Mouse (Mus musculus) intestine, postnatal 0 days (tissue): Measurements from ENCODE around the gene Lrrc47. TPM values are rescaled to one million over a fixed set of nuclear protein-coding genes. Genes with fewer than 3 reads are reported as not detected.

ENCODE experiments used
- ATAC-seq: fragments of 200-750 bp; cut with Nextera tagmentation; 2 replicates; pipeline ENCODE4 v1.8.0; 2017; ENCODE audit warnings: mild to moderate bottlenecking, moderate TSS enrichment, moderate library complexity
- H3K27ac ChIP-seq: fragments of 300-500 bp; sonication (generic); 2 replicates; pipeline ENCODE4 v1.5.1; 2014; ENCODE audit warnings: mild to moderate bottlenecking, low read depth, low read length, moderate library complexity
- H3K27me3 ChIP-seq: fragments of 300-500 bp; sonication (generic); replicated peaks from 2 replicates; pipeline ENCODE4 v1.6.1; 2014; ENCODE audit warnings: low read length, mixed read lengths; ENCODE audit not compliant: control insufficient read depth, insufficient read depth
- H3K36me3 ChIP-seq: fragments of 300-500 bp; sonication (generic); 2 replicates; pipeline ENCODE4 v1.6.1; 2014; ENCODE audit warnings: mild to moderate bottlenecking, moderate library complexity; ENCODE audit not compliant: control insufficient read depth, insufficient read depth
- H3K4me1 ChIP-seq: fragments of 300-500 bp; sonication (generic); replicated peaks from 2 replicates; pipeline ENCODE4 v1.6.1; 2014; ENCODE audit warnings: antibody characterized with exemption, low read length, mixed read lengths; ENCODE audit not compliant: control insufficient read depth, insufficient read depth
- H3K4me2 ChIP-seq: fragments of 300-500 bp; sonication (generic); replicated peaks from 2 replicates; pipeline ENCODE4 v1.6.1; 2014; ENCODE audit warnings: low read depth, mild to moderate bottlenecking, moderate library complexity
- H3K4me3 ChIP-seq: fragments of 300-500 bp; sonication (generic); 2 replicates; pipeline ENCODE4 v1.5.1; 2014; ENCODE audit warnings: low read depth, low read length
- H3K9ac ChIP-seq: fragments of 300-500 bp; sonication (generic); 2 replicates; pipeline ENCODE4 v1.6.1; 2014; ENCODE audit warnings: mild to moderate bottlenecking, low read depth, low read length
- H3K9me3 ChIP-seq: fragments of 300-500 bp; sonication (generic); 2 replicates; pipeline ENCODE4 v1.6.1; 2016; ENCODE audit warnings: mixed run types; ENCODE audit not compliant: control insufficient read depth
- CTCF ChIP-seq: sonication (generic); IDR thresholded peaks from 2 replicates; pipeline ENCODE4 v1.5.1; 2016; ENCODE audit warnings: low read depth, mild to moderate bottlenecking, control low read depth, antibody characterized with exemption, moderate library complexity
- WGBS: fragments of 180-500 bp; shearing (Covaris S2); extraction: QIAGEN DNeasy Blood & Tissue Kit; methylation state at CpG from one replicate; pipeline ENCODE4 v1.1.7; 2014; 5-methylcytosine and 5-hydroxymethylcytosine counted together
- polyA plus RNA-seq: library from polyadenylated mRNA; unstranded; fragments of >200 nt; fragmentation: Nextera tagmentation; extraction: Ambion mirVana; gene quantifications from 2 replicates; pipeline ENCODE4 v1.2.1, GENCODE M21; 2015

Gene Lrrc47
- polyA plus RNA-seq, 1 experiment from 2014 or later, result 13.1 TPM

DNA sequence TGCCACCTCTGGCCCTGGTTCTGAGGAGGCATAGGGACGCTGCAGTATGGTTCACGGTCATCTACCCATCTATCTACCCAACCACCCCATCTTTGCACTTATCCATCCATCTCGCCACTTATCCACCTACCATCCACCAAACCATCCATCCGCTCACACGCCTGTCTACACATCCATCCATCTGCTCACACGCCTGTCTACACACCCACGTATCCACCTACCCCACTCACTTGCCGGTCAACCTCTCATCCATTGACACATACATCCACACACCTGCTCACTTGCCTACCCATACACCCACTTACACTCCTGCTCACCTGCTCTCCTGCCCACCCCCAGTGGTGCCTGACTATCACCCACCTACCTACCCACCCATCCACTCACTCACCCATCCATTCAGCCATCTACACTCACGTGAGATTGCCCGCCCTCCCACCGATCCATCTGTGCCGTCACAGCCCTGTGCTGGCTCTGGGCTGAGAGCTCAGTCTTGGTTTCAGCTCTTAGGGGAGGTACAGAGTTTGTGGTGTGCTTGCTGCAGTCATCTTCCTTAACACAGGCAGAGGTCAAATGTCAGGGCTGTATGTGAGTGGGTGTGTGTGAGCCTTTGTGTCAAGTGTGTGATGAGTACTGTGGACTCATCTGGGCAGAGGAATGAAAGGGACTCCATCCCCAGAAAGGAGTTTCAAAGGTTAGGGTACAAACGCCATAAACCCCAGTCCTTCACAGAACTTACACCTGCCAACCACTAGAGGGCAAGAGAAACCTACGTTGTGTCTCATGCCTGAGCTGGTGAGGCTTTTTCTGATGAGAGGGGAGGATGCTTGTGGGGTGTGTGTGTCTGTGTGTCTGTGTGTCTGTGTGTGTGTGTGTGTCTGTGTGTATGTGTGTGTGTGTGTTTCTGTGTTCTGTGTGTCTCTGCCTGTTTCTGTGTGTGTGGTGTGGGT, 53.6 kb downstream of the Lrrc47 start:
- WGBS, result 61% methylated on average over 14 of the region's 14 CpGs
- H3K9me3 ChIP-seq, result no peaks in the 10 kb centered on the region
- peak; percentile 95 for TF ChIP-seq CTCF
- no peak overlapping the region for H3K4me2 ChIP-seq
- H3K4me1 ChIP-seq, result no peaks in the 10 kb centered on the region
- peak; percentile 41; the same call in 1 of the 2 replicates for ATAC-seq
- no peak overlapping the region for H3K9ac ChIP-seq
- no peak overlapping the region for H3K4me3 ChIP-seq
- H3K27ac ChIP-seq, result no peak overlapping the region
- H3K36me3 ChIP-seq, result no peaks in the 10 kb centered on the region
- no peaks in the 10 kb centered on the region for H3K27me3 ChIP-seq

DNA sequence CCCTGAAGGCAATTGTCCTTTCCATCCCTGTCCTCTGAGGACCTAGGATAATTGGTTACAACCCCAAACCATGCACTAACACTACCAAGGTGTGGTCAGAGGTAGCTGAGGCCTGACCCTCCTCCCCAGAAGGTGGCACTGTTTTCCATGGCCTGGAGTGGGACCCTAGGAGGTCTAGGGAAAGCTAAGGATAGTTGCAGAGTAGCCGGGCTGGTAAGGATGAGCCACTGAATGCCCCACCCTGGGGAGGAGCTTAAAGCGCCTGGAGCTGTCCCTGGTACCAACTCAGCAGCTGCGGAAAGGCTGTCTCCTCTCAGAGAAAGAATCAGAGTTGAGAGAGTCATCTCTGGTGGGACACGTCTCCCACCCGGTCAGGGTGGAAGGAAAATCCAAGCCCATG, 59.4 kb downstream of the Lrrc47 start:
- no peak overlapping the region for H3K4me3 ChIP-seq
- H3K9me3 ChIP-seq, result no peaks in the 10 kb centered on the region
- H3K36me3 ChIP-seq, result no peaks in the 10 kb centered on the region
- no peak overlapping the region for H3K4me2 ChIP-seq
- no peak for ATAC-seq
- H3K27ac ChIP-seq, result no peak overlapping the region
- whole genome bisulfite sequencing, result 1% methylated on average over 5 of the region's 5 CpGs
- H3K4me1 ChIP-seq, result no peaks in the 10 kb centered on the region
- peak; percentile 52 for TF ChIP-seq CTCF
- no peak overlapping the region for H3K9ac ChIP-seq
- H3K27me3 ChIP-seq, result peaks cover 17% of the 10 kb centered on the region

Other genes starting within 250 kb of the Lrrc47 start
- 60.8 and 62.6 TPM in 2 replicates for gene A430005L14Rik, start 54.5 kb upstream of the Lrrc47 start, polyA plus RNA-seq
- gene Dffb, start 36.6 kb upstream of the Lrrc47 start, polyA plus RNA-seq, result 6.5 and 6.7 TPM in 2 replicates
- 3.8 and 4.0 TPM in 2 replicates for gene Cep104, start 36.5 kb upstream of the Lrrc47 start, polyA plus RNA-seq
- gene Smim1, start 14.5 kb downstream of the Lrrc47 start, polyA plus RNA-seq, result 160 and 174 TPM in 2 replicates
- gene Ccdc27, start 30.9 kb downstream of the Lrrc47 start, polyA plus RNA-seq, result 0.05 TPM in 1 of 2 replicates, not detected in the other
- 0.03 TPM in 1 of 2 replicates, not detected in the other for gene Trp73, start 128.5 kb downstream of the Lrrc47 start, polyA plus RNA-seq
- 13.2 and 15.0 TPM in 2 replicates for gene Wrap73, start 130.6 kb downstream of the Lrrc47 start, polyA plus RNA-seq
- 90.3 and 95.4 TPM in 2 replicates for gene Tprgl, start 148.9 kb downstream of the Lrrc47 start, polyA plus RNA-seq
- 4.4 and 4.5 TPM in 2 replicates for gene Megf6, start 159.0 kb downstream of the Lrrc47 start, polyA plus RNA-seq